Mouse (Mus musculus): Measurements from ENCODE around the gene Ccdc114. TPM values are rescaled to one million over a fixed set of nuclear protein-coding genes. Genes with fewer than 3 reads are reported as not detected.
A peak's percentile ranks its signal among the peaks of the same experiment; 100 is the strongest.

Ccdc114 gene
- polyA plus RNA-seq, 1 experiment from 2014 or later = 8.4 TPM

DNA sequence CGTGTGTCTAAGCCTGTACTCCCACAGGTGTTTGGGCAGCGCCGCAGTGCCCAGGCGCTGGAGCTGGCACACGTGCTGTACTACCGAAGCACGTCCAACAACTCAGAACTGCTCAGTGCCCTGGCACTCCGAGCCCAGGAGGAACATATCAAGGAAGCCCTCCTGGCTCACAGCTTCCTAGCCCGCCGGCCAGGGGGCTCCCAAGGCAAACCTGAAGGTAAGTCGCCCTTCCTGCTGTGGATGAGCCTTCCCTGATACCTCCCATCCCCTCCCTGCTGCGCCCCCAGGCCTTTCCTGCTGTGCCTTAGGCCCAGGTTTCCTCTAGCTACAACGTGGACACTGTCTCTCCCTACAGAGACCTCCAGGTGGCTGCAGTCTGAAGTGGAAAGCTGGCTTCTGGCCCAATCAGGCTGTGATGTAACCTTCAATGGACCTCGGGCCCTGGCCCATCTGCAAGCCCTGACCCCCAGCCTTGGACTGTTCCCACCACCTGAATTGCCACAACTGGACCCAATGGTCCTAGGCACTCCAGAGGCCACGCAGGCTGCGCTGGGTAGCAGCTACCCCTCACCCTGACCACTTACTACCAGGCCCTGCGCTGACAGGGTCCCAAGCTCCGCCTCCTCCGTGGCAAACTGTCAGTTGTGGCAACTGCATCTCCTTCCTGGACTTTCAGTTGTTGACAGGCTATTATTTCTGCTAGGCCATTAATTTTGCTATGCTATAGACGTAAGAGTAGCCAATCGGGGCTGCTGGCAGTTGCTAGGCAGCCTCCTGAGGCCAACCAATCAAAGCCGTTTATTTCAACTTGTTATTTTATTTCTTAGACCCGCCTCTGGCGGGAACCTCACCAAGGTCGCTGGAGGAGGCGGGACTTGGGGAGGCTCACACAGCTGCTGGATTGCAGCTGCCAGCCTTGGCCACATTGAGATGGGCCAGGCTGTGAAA, 7.5 kb upstream of the Ccdc114 start:
- Histone ChIP-seq H3K4me1 (replicated peaks; ENCODE audit: insufficient read depth, low read length) (peaks cover 34% of the 10 kb centered on the region), H3K4me3 (replicated peaks; ENCODE audit: low read depth, low read length) (peak overlapping the region; percentile 15), H3K9ac (ENCODE audit: low read depth, low read length) (peak overlapping the region; percentile 59), H3K27me3 (ENCODE audit: insufficient read depth, low read length) (no peaks in the 10 kb centered on the region), H3K36me3 (ENCODE audit: insufficient read depth, low read length) (no peaks in the 10 kb centered on the region), H3K4me2 (ENCODE audit: low read length) (peak overlapping the region; percentile 49), H3K9me3 (replicated peaks; ENCODE audit: low read length) (no peaks in the 10 kb centered on the region), H3K27ac (peak overlapping the region; percentile 90)
- TF ChIP-seq CTCF (IDR thresholded peaks at IDR 0.05; ENCODE audit: low read depth) = peak; percentile 34; the same call in 1 of the 2 replicates
- peak; percentile 80 for ATAC-seq (replicated peaks; ENCODE audit: low FRiP score, low read depth)
- peak; percentile 97 for DNase-seq (ENCODE audit: low spot score)
- 29% methylated on average over 26 of the region's 26 CpGs for WGBS

DNA sequence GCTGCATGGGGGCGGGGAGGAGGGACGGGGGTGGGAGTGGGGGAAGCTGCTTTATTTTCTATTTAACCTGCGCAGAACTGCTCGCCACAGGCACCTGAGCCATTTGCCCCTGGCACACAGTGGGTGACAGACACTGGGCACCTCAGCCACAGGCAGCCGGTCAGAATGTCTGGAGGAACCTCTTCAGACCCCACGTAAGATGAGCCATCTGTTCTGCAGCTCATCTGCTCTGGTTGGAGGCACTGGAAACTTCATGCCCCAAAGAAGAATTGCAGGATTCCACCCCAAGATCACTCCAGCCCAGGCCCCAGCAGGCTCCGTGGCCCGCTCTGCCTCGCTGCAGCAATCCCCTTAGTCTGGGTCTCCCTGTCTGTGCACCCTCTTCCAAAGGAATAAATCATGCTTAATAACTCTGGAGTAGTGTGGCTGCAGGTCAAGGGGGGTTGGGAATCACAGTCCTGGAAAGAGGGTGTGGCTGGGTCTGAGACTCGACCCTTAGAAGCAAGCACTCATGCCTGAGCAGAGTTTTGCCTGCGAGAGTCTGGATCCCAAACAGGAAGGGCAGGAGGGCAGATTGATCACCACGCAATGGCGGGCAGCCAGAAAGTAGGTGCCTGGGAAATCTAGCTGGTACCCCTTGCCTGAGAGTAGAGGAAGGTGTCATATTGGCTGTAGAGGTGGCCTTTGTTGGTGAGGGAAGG, 6.7 kb upstream of the Ccdc114 start:
- no peaks in the 10 kb centered on the region for H3K36me3 ChIP-seq (ENCODE audit: insufficient read depth, low read length)
- H3K27ac ChIP-seq = peak overlapping the region; percentile 90
- WGBS = 7% methylated on average over 13 of the region's 13 CpGs
- TF ChIP-seq CTCF (IDR thresholded peaks at IDR 0.05; ENCODE audit: low read depth) = no peak
- H3K9me3 ChIP-seq (replicated peaks; ENCODE audit: low read length) = no peaks in the 10 kb centered on the region
- H3K4me2 ChIP-seq (ENCODE audit: low read length) = peak overlapping the region; percentile 49
- 0 out of 2 replicates have a peak overlapping the region, but pooled peaks have one; percentile 15 for H3K4me3 ChIP-seq (replicated peaks; ENCODE audit: low read depth, low read length)
- H3K9ac ChIP-seq (ENCODE audit: low read depth, low read length) = peak overlapping the region; percentile 59; the same call in 1 of the 2 replicates
- H3K27me3 ChIP-seq (ENCODE audit: insufficient read depth, low read length) = no peaks in the 10 kb centered on the region
- ATAC-seq (replicated peaks; ENCODE audit: low FRiP score, low read depth) = peak; percentile 12; the same call in 1 of the 2 replicates
- H3K4me1 ChIP-seq (replicated peaks; ENCODE audit: insufficient read depth, low read length) = peaks cover 38% of the 10 kb centered on the region
- DNase-seq (ENCODE audit: low spot score) = peak; percentile 65

- no peak for DNase-seq (ENCODE audit: low spot score)
- no peak for ATAC-seq (replicated peaks; ENCODE audit: low FRiP score, low read depth)
Observed at GRCm38 (mm10) chr7:45917926-45918325, 5.9 kb upstream of the Ccdc114 start.

DNA sequence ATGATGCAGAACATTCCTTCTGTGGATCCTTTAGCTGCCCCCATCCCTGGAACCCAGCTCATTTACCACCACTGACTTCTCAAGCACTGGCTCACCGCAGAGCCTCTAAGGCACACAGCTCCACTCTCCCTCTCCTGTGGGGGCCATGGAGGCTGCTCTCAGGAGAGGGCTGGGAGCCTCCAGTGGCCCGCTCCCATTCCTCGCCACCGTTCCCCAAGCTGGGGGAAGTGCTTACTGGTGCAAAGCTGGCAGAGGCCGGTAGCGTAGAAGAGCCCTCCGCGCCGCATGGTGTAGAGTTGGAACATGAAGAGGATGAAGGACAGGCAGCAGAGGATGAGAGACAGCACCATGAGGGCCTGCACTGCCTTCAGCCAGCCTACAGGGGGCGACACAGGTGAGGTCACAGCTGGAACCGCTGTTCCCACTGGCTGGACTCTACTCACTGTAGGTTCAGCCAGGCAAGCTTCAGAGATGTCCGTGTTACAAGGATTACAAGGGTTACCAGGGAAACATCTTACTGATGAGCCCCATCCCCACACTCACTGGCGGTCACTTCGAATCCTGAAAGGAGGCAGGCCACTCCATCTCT, 4.7 kb upstream of the Ccdc114 start:
- Histone ChIP-seq H3K36me3 (ENCODE audit: insufficient read depth, low read length) (no peaks in the 10 kb centered on the region), H3K4me2 (ENCODE audit: low read length) (peak overlapping the region; percentile 64), H3K27ac (no peak overlapping the region), H3K27me3 (ENCODE audit: insufficient read depth, low read length) (no peaks in the 10 kb centered on the region), H3K4me3 (replicated peaks; ENCODE audit: low read depth, low read length) (no peak overlapping the region), H3K4me1 (replicated peaks; ENCODE audit: insufficient read depth, low read length) (peaks cover 45% of the 10 kb centered on the region), H3K9me3 (replicated peaks; ENCODE audit: low read length) (no peaks in the 10 kb centered on the region), H3K9ac (ENCODE audit: low read depth, low read length) (no peak overlapping the region)
- DNase-seq (ENCODE audit: low spot score) (no peak), ATAC-seq (replicated peaks; ENCODE audit: low FRiP score, low read depth) (no peak)
- peak; percentile 54 for TF ChIP-seq CTCF (IDR thresholded peaks at IDR 0.05; ENCODE audit: low read depth)
- WGBS = 73% methylated on average over 14 of the region's 14 CpGs

More at GRCm38 (mm10) chr7:45917926-45918325, 5.9 kb upstream of the Ccdc114 start:
- Histone ChIP-seq H3K9me3 (replicated peaks; ENCODE audit: low read length) (no peaks in the 10 kb centered on the region), H3K27me3 (ENCODE audit: insufficient read depth, low read length) (no peaks in the 10 kb centered on the region), H3K4me3 (replicated peaks; ENCODE audit: low read depth, low read length) (no peak overlapping the region), H3K9ac (ENCODE audit: low read depth, low read length) (no peak overlapping the region), H3K4me1 (replicated peaks; ENCODE audit: insufficient read depth, low read length) (peaks cover 45% of the 10 kb centered on the region), H3K4me2 (ENCODE audit: low read length) (no peak overlapping the region; the same call in 1 of the 2 replicates), H3K36me3 (ENCODE audit: insufficient read depth, low read length) (no peaks in the 10 kb centered on the region), H3K27ac (peak overlapping the region; percentile 90)
- WGBS = 61% methylated on average over 15 of the region's 15 CpGs
- no peak for TF ChIP-seq CTCF (IDR thresholded peaks at IDR 0.05; ENCODE audit: low read depth)

DNA sequence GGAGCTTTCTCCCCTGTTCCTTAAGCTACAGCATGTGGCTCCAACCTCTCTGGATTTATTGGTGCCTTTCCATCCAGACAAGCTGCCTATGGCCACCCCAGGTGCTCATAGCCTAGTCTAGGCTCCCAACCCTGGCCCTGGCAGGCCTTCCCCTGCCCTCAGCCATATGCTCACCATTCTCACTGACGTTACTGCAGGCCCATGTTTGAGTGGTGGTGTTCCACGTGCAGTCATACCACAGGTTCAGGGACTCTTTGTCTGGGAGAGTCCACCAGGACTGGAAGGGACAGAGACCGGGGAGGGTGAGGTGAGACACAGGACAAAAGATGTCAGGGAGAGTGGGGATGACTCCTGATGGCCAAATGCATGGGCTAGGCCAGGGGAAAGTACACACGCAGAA, 4.1 kb upstream of the Ccdc114 start:
- peak overlapping the region; percentile 60; the same call in 1 of the 2 replicates for H3K9ac ChIP-seq (ENCODE audit: low read depth, low read length)
- DNase-seq (ENCODE audit: low spot score) (no peak), ATAC-seq (replicated peaks; ENCODE audit: low FRiP score, low read depth) (no peak)
- H3K27ac ChIP-seq = no peak overlapping the region
- peaks cover 45% of the 10 kb centered on the region for H3K4me1 ChIP-seq (replicated peaks; ENCODE audit: insufficient read depth, low read length)
- no peaks in the 10 kb centered on the region for H3K27me3 ChIP-seq (ENCODE audit: insufficient read depth, low read length)
- peak overlapping the region; percentile 49 for H3K4me3 ChIP-seq (replicated peaks; ENCODE audit: low read depth, low read length)
- WGBS = 67% methylated on average over 4 of the region's 4 CpGs
- peak overlapping the region; percentile 64 for H3K4me2 ChIP-seq (ENCODE audit: low read length)
- H3K9me3 ChIP-seq (replicated peaks; ENCODE audit: low read length) = no peaks in the 10 kb centered on the region
- no peak for TF ChIP-seq CTCF (IDR thresholded peaks at IDR 0.05; ENCODE audit: low read depth)
- no peaks in the 10 kb centered on the region for H3K36me3 ChIP-seq (ENCODE audit: insufficient read depth, low read length)
